Mouse (Mus musculus) right cerebral cortex, adult 18-20 months (tissue): ENCODE results near the gene Ablim2.

Experiments
- DNase-seq: peaks from one replicate; pipeline ENCODE4 v3.0.0; 2022; ENCODE audit warnings: mixed read lengths

The Ablim2 gene

GRCm38 (mm10) chr5:35920076-35920475, 162.4 kb downstream of the Ablim2 start:
- DNase-seq: no peak

- DNase-seq: no peak
Measured at GRCm38 (mm10) chr5:35920557-35920956, 162.9 kb downstream of the Ablim2 start.

- DNase-seq: no peak
Measured at GRCm38 (mm10) chr5:35921141-35921540, 163.5 kb downstream of the Ablim2 start.

- no peak for DNase-seq
Measured at GRCm38 (mm10) chr5:35921595-35922254, 164.0 kb downstream of the Ablim2 start.

GRCm38 (mm10) chr5:35923448-35923847, 165.8 kb downstream of the Ablim2 start:
- DNase-seq: no peak

- peak; percentile 60 for DNase-seq
Measured at GRCm38 (mm10) chr5:35925171-35925634, 167.5 kb downstream of the Ablim2 start.

GRCm38 (mm10) chr5:35926511-35926910, 168.8 kb downstream of the Ablim2 start:
- DNase-seq: no peak

GRCm38 (mm10) chr5:35931296-35931695, 173.6 kb downstream of the Ablim2 start:
- DNase-seq: no peak

GRCm38 (mm10) chr5:35933059-35933458, 175.4 kb downstream of the Ablim2 start:
- no peak for DNase-seq
